Mouse (Mus musculus) layer of hippocampus, adult 18-20 months (tissue): ENCODE results near the gene Mup4. TPM values are rescaled to one million over a fixed set of nuclear protein-coding genes. Genes with fewer than 3 reads are reported as not detected.
"Not testable (repeated sequence)": the region's sequence is repeated elsewhere in the genome, so short reads cannot be mapped to it uniquely, and the experiment has no call there.

Experiments
- DNase-seq, 2 experiments: peaks; one replicate each; pipeline ENCODE4 v3.0.0; 2022; ENCODE audit warnings: low spot score in 2 of 2
- long read RNA-seq: library from polyadenylated mRNA; stranded (forward); transcript quantifications from one replicate; pipeline ENCODE4 v2.0.0, GENCODE M21; 2021
- total RNA-seq, 2 experiments: library from RNA; stranded (reverse); gene quantifications; 2 replicates each; pipeline ENCODE4 v1.2.3; 2021

Mup4 gene
- total RNA-seq, result not detected
- long read RNA-seq, result 0 reads

- DNase-seq, result no peak
These were observed at the start of gene Mup4 for GRCm38 (mm10) chr4:59960610-59961009. Gene Mup4 (minus strand): TSS chr4:59960710.

DNA sequence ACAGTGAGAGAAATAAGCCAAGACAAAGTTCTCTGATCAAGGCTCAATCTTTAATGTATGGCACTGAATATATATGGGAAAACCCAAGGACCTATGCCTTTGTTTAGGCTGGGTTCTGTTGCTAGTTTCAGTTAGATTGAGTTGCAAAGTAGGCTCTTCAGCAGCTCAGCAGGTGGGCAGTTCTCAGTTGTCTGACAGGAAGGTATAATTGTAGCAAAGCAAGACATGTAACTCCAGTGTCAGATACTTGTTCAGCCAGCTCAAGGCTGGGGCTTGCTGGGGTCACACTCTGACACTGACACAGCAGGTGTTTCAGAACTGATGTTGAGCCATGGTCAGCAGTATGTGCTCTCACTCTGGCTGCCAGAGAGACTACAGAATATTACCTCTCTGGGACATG is 37.4 kb upstream of the Mup4 start:
- not testable (repeated sequence) for DNase-seq

- no peak for DNase-seq
These were observed 3.2 kb upstream of the Mup4 start, which contains the start of gene Mup6 for GRCm38 (mm10) chr4:59963405-59964344. Gene Mup6 (plus strand): TSS chr4:59964294.

GRCm38 (mm10) chr4:59937543-59937942 is 23.0 kb downstream of the Mup4 start:
- no peak for DNase-seq

DNA sequence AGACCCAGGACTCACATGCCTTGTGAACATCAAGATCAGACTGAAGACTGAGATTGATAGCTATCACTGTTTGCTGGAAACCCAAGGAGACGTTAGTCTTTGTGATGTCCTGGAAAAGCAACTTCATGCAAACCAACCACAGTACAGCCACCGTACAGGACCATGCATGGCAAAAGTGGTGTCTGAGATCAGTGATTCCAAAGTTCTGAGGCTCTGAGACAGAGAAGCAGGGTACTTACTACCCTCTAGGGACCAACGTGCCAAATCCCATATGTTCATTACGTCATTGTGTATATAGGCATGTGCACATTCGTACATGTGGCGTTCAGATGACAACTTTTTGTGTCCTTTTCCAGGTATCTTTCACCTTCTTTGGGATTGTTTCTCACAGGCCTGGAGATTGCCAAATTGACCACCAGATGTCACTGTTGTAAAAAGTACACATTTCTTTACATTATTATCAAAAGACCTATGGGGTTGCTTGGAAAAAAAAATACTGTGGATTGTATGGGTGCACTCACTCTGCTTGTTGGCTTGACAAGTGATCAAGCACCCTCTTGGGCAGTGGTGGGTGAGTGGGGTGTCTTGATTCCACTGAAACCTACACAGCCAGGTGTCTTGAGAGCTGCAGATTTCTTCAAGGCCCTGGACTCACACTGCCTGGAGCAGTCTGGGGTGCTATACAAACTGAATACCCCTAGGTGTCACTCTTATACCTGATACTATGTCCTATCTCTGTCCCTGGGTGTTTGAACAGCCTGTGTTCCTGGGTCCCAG is 27.8 kb downstream of the Mup4 start:
- peak in 1 of 2 experiments; percentile 28 for DNase-seq

- peak; percentile 70 to 88 for DNase-seq
These were observed 32.2 kb downstream of the Mup4 start for GRCm38 (mm10) chr4:59928347-59928746.

DNA sequence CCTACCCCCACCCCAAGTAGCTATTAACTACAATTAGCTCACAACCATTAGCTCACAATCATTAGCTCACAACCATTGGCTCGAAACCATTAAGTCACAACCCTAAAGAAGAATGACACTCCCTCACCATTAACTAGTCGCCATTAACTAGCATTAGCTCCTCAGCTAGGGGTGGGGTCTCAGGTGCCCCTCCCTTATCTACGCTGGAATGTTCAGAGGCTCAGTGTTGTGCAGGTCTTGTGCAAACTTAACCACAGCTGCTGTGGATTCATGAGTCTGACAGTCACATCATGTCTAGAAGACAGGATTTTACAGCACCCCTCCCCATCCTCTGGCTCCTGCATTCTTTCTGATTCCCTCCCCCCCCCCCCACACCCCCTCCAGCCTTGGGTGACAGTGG is 32.8 kb downstream of the Mup4 start:
- no peak for DNase-seq

- DNase-seq, result no peak
These were observed 35.4 kb downstream of the Mup4 start for GRCm38 (mm10) chr4:59925082-59925481.

GRCm38 (mm10) chr4:59917966-59918365 is 42.5 kb downstream of the Mup4 start:
- DNase-seq, result no peak

- no peak for DNase-seq
These were observed 45.7 kb downstream of the Mup4 start, which contains the start of gene Slc46a2 for GRCm38 (mm10) chr4:59914608-59915403. Gene Slc46a2 (minus strand): TSS chr4:59915056.

- DNase-seq, result no peak
These were observed 51.7 kb downstream of the Mup4 start for GRCm38 (mm10) chr4:59908785-59909184.

DNA sequence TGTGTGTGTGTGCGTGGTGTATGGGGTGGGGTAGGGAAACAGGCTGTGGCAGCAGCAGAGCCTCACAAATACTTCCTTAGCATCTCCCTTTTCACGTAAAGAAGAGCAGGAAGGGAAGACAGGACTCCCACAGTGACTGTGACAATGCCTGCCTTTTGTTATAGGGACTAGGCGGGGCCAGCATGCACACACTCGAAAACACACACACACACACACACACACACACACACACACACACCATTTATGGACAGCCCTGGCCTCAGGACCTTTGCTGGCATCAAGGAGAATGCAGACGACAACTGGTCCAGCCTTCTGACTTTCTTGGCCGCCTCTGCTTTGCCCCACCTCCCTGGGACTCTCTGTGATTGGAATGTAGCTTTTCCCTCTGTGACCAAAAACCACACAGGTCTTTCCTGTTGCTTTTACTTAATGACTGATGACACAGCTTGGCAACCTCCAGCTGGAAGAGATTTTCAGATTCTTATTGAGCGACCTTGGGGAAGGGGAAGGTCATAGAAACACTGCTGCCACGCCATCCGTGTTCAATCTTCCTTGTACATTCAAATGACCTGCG is 52.8 kb downstream of the Mup4 start:
- DNase-seq, result no peak

GRCm38 (mm10) chr4:59907092-59907491 is 53.4 kb downstream of the Mup4 start:
- no peak for DNase-seq

Other genes with a start within 250 kb of the Mup4 start
- 10 to 100 TPM; 25.0 TPM for gene Inip, start 159.1 kb downstream of the Mup4 start, total RNA-seq
- gene Snx30, start 154.9 kb downstream of the Mup4 start, total RNA-seq, result 10 to 100 TPM; 39.2 to 41.7 TPM
- gene Slc46a2, start 45.7 kb downstream of the Mup4 start, total RNA-seq, result not detected
- not detected for gene Mup6, start 3.6 kb upstream of the Mup4 start, total RNA-seq
- gene Mup7, start 109.8 kb upstream of the Mup4 start, total RNA-seq, result not detected
- not detected for gene Mup2, start 193.6 kb upstream of the Mup4 start, total RNA-seq